Mouse (Mus musculus) erythroblast, embryonic 14.5 days (primary cell): ENCODE data around the gene Rbm38.

Source experiments
- GATA1 ChIP-seq: IDR thresholded peaks from 2 replicates; pipeline ENCODE4 v1.6.1; 2012; ENCODE audit warnings: low read length, inconsistent platforms, mixed read lengths
- TAL1 ChIP-seq: IDR thresholded peaks from 3 replicates; pipeline ENCODE4 v1.6.1; 2012; ENCODE audit warnings: low read length, inconsistent platforms, mixed read lengths

- TF ChIP-seq GATA1: no peak
- no peak for TF ChIP-seq TAL1
Observed at GRCm38 (mm10) chr2:173057623-173058022, 37.3 kb downstream of the Rbm38 start.
